ENCODE assay signal across 9 mouse cellular contexts in genomic region chr10:117478202-117478930, GRCm38 (mm10).
DNase-seq lines count a peak whose midpoint lies in the region; ATAC-seq lines count a peak whose summit lies in the region.
"Had no signal": no experiment of that assay in that cellular context is flagged by ENCODE, and none has a peak within 500 bp of the region (broad histone marks: within the 10 kb centered on the region; RNA-seq: fewer than 3 reads in every experiment).

No protein-coding gene starts in this region.

- H3K27ac ChIP-seq in hindbrain, embryonic 10.5 days: 0 out of 2 replicates have a peak overlapping the region, but pooled peaks have one; percentile 35
- H3K27ac ChIP-seq in heart, embryonic 11.5 days (ENCODE audit: low read depth, low read length): no peak overlapping the region

- H3K9me3 ChIP-seq in hindbrain, embryonic 10.5 days: peaks cover 7% of the 10 kb centered on the region; the same call in 1 of the 2 replicates
- H3K9me3 ChIP-seq in heart, embryonic 11.5 days (replicated peaks; ENCODE audit: control insufficient read depth, low read length): peaks cover 8% of the 10 kb centered on the region

- H3K36me3 ChIP-seq in hindbrain, embryonic 10.5 days: no peaks in the 10 kb centered on the region
- no peaks in the 10 kb centered on the region for H3K36me3 ChIP-seq in heart, embryonic 11.5 days (ENCODE audit: control insufficient read depth, insufficient read depth, low read length)

- WGBS in hindbrain, embryonic 10.5 days: 66% methylated on average over 23 of the region's 23 CpGs
- 77% methylated on average over 23 of the region's 23 CpGs for WGBS in heart, embryonic 11.5 days (ENCODE audit: insufficient replicate concordance)

- peaks cover 10% of the 10 kb centered on the region; the same call in 1 of the 2 replicates for H3K4me1 ChIP-seq in hindbrain, embryonic 10.5 days (replicated peaks)
- H3K4me1 ChIP-seq in heart, embryonic 11.5 days (ENCODE audit: control insufficient read depth, insufficient read depth, low read length): no peaks in the 10 kb centered on the region

- peak; percentile 49 for DNase-seq in R1 (ENCODE audit: low read depth, low spot score)
- peak; percentile 17 to 43 for DNase-seq in cerebellum, postnatal 25 days
- DNase-seq in hindbrain, embryonic 10.5 days (ENCODE audit: low spot score): peak; percentile 27
- DNase-seq in layer of hippocampus, postnatal 10 days (ENCODE audit: low spot score in 2 of 2): peak; percentile 57 to 63
- peak; percentile 75 for DNase-seq in retina, embryonic 14.5 days (ENCODE audit: low spot score)
- DNase-seq in heart, adult 8-10 months (ENCODE audit: low spot score): no peak
- no peak for DNase-seq in lung, postnatal 14 days

- 0 out of 2 replicates have a peak, but pooled peaks cover 8% of the 10 kb centered on the region for H3K27me3 ChIP-seq in hindbrain, embryonic 10.5 days (ENCODE audit: insufficient read depth, poor library complexity, severe bottlenecking)
- H3K27me3 ChIP-seq in heart, embryonic 11.5 days (ENCODE audit: control insufficient read depth, insufficient read depth, low read length): no peaks in the 10 kb centered on the region

- no peak for ATAC-seq in heart, embryonic 11.5 days (replicated peaks; ENCODE audit: insufficient number of reproducible peaks, low FRiP score, low TSS enrichment)

- no peak overlapping the region for H3K4me2 ChIP-seq in heart, embryonic 11.5 days

- H3K9ac ChIP-seq in heart, embryonic 11.5 days (ENCODE audit: low read depth, low read length): no peak overlapping the region

- no peak overlapping the region; the same call in 1 of the 2 replicates for H3K4me3 ChIP-seq in hindbrain, embryonic 10.5 days
- H3K4me3 ChIP-seq in heart, embryonic 11.5 days (ENCODE audit: low read depth, low read length): no peak overlapping the region
- H3K4me3 ChIP-seq: myocyte had no signal

Comparison
In these comparisons a context has a peak if more than half of its experiments do, and no peak if none do; other contexts are left out.
1. DNase-seq: peak in R1 (single experiment), cerebellum, postnatal 25 days (2 of 2), hindbrain, embryonic 10.5 days (single experiment), layer of hippocampus, postnatal 10 days (2 of 2) and retina, embryonic 14.5 days (single experiment); none in heart, adult 8-10 months (single experiment) and lung, postnatal 14 days (single experiment).